10 mouse cellular contexts compared by ENCODE assay signal in genomic region chr14:57060052-57060451, GRCm38 (mm10). TPM values are rescaled to one million over a fixed set of nuclear protein-coding genes. Genes with fewer than 3 reads are reported as not detected.
DNase-seq lines count a peak whose midpoint lies in the region; ATAC-seq and TF ChIP-seq lines count a peak whose summit lies in the region.
"Not testable (repeated sequence)": the region's sequence is repeated elsewhere in the genome, so short reads cannot be mapped to it uniquely, and the experiment has no call there.
"Had no signal": no experiment of that assay in that cellular context is flagged by ENCODE, and none has a peak within 500 bp of the region (broad histone marks: within the 10 kb centered on the region; RNA-seq: fewer than 3 reads in every experiment).

No protein-coding gene starts in this region.

- intact Hi-C loops in heart, postnatal 10 days (cut with DNase I): loop anchor here (1.0 to 10.0 kb wide), 2 partner anchors 96 to 685 kb away; no protein-coding TSS in a partner anchor

- H3K27me3 ChIP-seq in ES-Bruce4 (ENCODE audit: control insufficient read depth, insufficient read depth, low read length, poor library complexity, severe bottlenecking): peaks cover 16% of the 10 kb centered on the region
- H3K27me3 ChIP-seq in liver, embryonic 14.5 days (ENCODE audit: control insufficient read depth, insufficient read depth, low read length): peaks cover 38% of the 10 kb centered on the region

- peak; percentile 39 for TF ChIP-seq CTCF in ES-Bruce4 (IDR thresholded peaks at IDR 0.05; ENCODE audit: low read depth, low read length)
- TF ChIP-seq CTCF in embryonic fibroblast, embryonic 13.5 days (IDR thresholded peaks at IDR 0.05; ENCODE audit: borderline replicate concordance, insufficient read depth, low read length): peak; percentile 33; the same call in 1 of the 2 replicates
- peak; percentile 81 for TF ChIP-seq CTCF in liver, embryonic 14.5 days (IDR thresholded peaks at IDR 0.05; ENCODE audit: low read depth)

- H3K9ac ChIP-seq in ES-Bruce4 (ENCODE audit: low read depth, poor library complexity, severe bottlenecking); liver, embryonic 14.5 days (replicated peaks): not testable (repeated sequence)

- H3K36me3 ChIP-seq in ES-Bruce4 (ENCODE audit: control insufficient read depth, insufficient read depth, low read length, poor library complexity, severe bottlenecking); liver, embryonic 14.5 days (replicated peaks; ENCODE audit: control insufficient read depth, insufficient read depth, low read depth): not testable (repeated sequence)

- TF ChIP-seq EP300 in ES-Bruce4 (IDR thresholded peaks at IDR 0.05; ENCODE audit: insufficient read depth, low read depth, low read length); liver, embryonic 14.5 days (IDR thresholded peaks at IDR 0.05; ENCODE audit: low read depth): not testable (repeated sequence)

- DNase-seq in c-Kit-negative CD71-positive TER-119-positive erythroid progenitor cells, embryonic 14.5 days (ENCODE audit: low read depth, low spot score): peak; percentile 15
- peak; percentile 81 to 87 for DNase-seq in heart, postnatal 10 days
- peak; percentile 74 for DNase-seq in layer of hippocampus, adult 11-12 months (ENCODE audit: low spot score)
- DNase-seq in liver, embryonic 14.5 days (ENCODE audit: low read depth in 3 of 3, low spot score in 3 of 3): peak; percentile 16 to 32 (median 26)
- DNase-seq in retina, postnatal 1 day: peak; percentile 75
- DNase-seq in thymus, postnatal 10 days (ENCODE audit: low spot score in 2 of 2): peak; percentile 57 to 73

- not testable (repeated sequence) for H3K4me2 ChIP-seq in liver, embryonic 14.5 days (ENCODE audit: low read depth)

- H3K9me3 ChIP-seq in ES-Bruce4 (replicated peaks; ENCODE audit: control insufficient read depth, insufficient read depth, low read length, poor library complexity, severe bottlenecking); liver, embryonic 14.5 days (ENCODE audit: control insufficient read depth, low read length): not testable (repeated sequence)

- ATAC-seq in liver, embryonic 14.5 days (ENCODE audit: insufficient read depth): not testable (repeated sequence)

- not testable (repeated sequence) for H3K4me1 ChIP-seq in ES-Bruce4 (ENCODE audit: control insufficient read depth, insufficient read depth, low read length); embryonic fibroblast, embryonic 13.5 days (ENCODE audit: control insufficient read depth, insufficient read depth, low read length); liver, embryonic 14.5 days (replicated peaks; ENCODE audit: control insufficient read depth in 2 of 2, insufficient read depth in 2 of 2, low read length in 1 of 2)

- not testable (repeated sequence) for H3K27ac ChIP-seq in ES-Bruce4 (ENCODE audit: insufficient read depth, low read length); embryonic fibroblast, embryonic 13.5 days (ENCODE audit: insufficient read depth, low read length); liver, embryonic 14.5 days

- not testable (repeated sequence) for TF ChIP-seq POLR2A in ES-Bruce4 (IDR thresholded peaks at IDR 0.05; ENCODE audit: insufficient read depth, low read length); embryonic fibroblast, embryonic 13.5 days (IDR thresholded peaks at IDR 0.05; ENCODE audit: low read depth, low read length)

- 0% methylated on average over 1 of the region's 1 CpGs for WGBS in liver, embryonic 14.5 days (ENCODE audit: insufficient replicate concordance)

- H3K4me3 ChIP-seq in ES-Bruce4 (ENCODE audit: low read depth, low read length); embryonic fibroblast, embryonic 13.5 days (ENCODE audit: insufficient read depth, low read length); liver, embryonic 14.5 days (ENCODE audit: insufficient read depth in 1 of 2, low read depth in 2 of 2, low read length in 2 of 2): not testable (repeated sequence)

RNA-seq across cellular contexts. Expression of gene Gja3, which starts 2.2 kb away (rescaled TPM):
- 0.21 and 0.24 TPM in 2 replicates for polyA plus RNA-seq in ES-Bruce4 (2011; ENCODE audit: insufficient read depth, insufficient read length, low read depth, missing spikeins)
- polyA plus RNA-seq in embryonic fibroblast, embryonic 13.5 days (2011; ENCODE audit: insufficient read length, low read depth, missing spikeins): 0.37 and 0.47 TPM in 2 replicates
- total RNA-seq in heart, postnatal 10 days (2021): 10 to 100 TPM; 25.4 to 27.5 TPM
- not detected in 2 replicates for polyA plus RNA-seq in liver, embryonic 14.5 days (2012; rRNA removed)
- polyA plus RNA-seq in liver, embryonic 14.5 days (2014; fragmentation: Nextera tagmentation; extraction: Ambion mirVana): not detected in 2 replicates
- polyA plus RNA-seq: neural tube, embryonic 14.5 days had no signal

RNA-seq across cellular contexts. Expression of gene Gjb2, which starts 44.5 kb away (rescaled TPM):
- polyA plus RNA-seq in ES-Bruce4 (2011; ENCODE audit: insufficient read depth, insufficient read length, low read depth, missing spikeins): 4.5 and 5.4 TPM in 2 replicates
- 78.3 and 91.7 TPM in 2 replicates for polyA plus RNA-seq in embryonic fibroblast, embryonic 13.5 days (2011; ENCODE audit: insufficient read length, low read depth, missing spikeins)
- under 1 TPM; 0.10 TPM for total RNA-seq in heart, postnatal 10 days (2021)
- polyA plus RNA-seq in liver, embryonic 14.5 days (2012; rRNA removed): 3.3 and 4.9 TPM in 2 replicates
- polyA plus RNA-seq in liver, embryonic 14.5 days (2014; fragmentation: Nextera tagmentation; extraction: Ambion mirVana): 11.2 and 11.7 TPM in 2 replicates

RNA-seq across cellular contexts. Expression of gene Gm4491, which starts 55.6 kb away (rescaled TPM):
- polyA plus RNA-seq in ES-Bruce4 (2011; ENCODE audit: insufficient read depth, insufficient read length, low read depth, missing spikeins): not detected in 2 replicates
- polyA plus RNA-seq in embryonic fibroblast, embryonic 13.5 days (2011; ENCODE audit: insufficient read length, low read depth, missing spikeins): not detected in 2 replicates
- not detected for total RNA-seq in heart, postnatal 10 days (2021)
- not detected in 2 replicates for polyA plus RNA-seq in liver, embryonic 14.5 days (2012; rRNA removed)
- polyA plus RNA-seq in liver, embryonic 14.5 days (2014; fragmentation: Nextera tagmentation; extraction: Ambion mirVana): not detected in 2 replicates
- polyA plus RNA-seq: intestine, embryonic 16.5 days; neural tube, embryonic 14.5 days had no signal

Comparison
In these comparisons a context has a peak if more than half of its experiments do, and no peak if none do; other contexts are left out.
1. DNase-seq: peak in every context shown above with its lines; median percentile 84 in heart, postnatal 10 days; 75 in retina, postnatal 1 day; 74 in layer of hippocampus, adult 11-12 months; 65 in thymus, postnatal 10 days; 26 in liver, embryonic 14.5 days; 15 in c-Kit-negative CD71-positive TER-119-positive erythroid progenitor cells, embryonic 14.5 days.